Mouse (Mus musculus): Measurements from ENCODE around the gene Poln.

Gene Poln

DNA sequence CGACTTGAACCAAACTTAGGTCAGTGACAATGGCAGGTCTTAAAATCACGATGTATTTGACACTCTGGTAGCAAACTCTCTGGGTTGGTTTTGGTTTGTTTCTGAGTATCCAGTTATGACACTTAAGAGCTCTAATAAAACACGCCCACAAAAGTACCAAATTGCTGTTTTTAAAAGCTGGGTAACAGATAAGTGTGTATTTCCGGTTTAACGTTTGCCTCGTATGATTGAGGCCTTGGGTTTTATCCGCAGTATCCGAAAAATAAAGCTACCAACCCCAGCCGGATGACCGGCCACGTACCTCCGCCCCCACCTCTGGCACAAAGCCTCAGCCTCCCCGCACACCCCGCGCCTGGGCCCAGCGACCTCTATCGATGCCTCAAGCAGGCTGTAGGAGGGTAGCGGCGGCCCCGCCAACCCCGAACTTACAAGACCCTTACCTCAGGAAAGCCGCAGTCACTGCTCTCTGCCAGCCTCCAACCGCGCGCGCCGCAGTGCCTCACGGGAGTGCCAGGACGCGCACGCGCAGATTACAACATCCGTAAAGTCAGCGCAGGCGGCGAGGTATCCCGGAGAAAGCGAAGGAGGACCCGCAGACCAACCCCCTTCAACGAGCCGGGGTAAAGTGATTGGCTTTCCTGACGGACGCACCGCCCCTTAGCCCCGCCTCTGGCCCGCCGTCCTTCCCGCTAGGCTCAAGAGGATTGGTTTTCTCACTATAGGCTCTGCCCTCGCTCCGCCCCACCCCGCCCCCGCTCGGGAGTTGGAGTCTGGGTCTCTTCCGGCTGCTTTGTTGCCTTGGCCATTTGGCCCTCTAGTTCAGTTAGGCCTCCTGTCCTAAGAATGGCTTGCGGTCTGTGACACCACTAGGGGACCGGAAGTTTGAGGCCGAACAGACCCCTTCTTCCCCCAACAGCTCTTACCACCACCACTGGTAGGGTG, at the start of gene Poln, which contains the start of gene Haus3:
Gene Poln, minus strand, starts transcription at position 499 of the 942 bp plus-strand sequence.
Gene Haus3, minus strand, starts transcription at position 578 of the 942 bp plus-strand sequence.
- DNase-seq (ENCODE audit: low spot score in 2 of 2), result peak; percentile 94 to 97

DNA sequence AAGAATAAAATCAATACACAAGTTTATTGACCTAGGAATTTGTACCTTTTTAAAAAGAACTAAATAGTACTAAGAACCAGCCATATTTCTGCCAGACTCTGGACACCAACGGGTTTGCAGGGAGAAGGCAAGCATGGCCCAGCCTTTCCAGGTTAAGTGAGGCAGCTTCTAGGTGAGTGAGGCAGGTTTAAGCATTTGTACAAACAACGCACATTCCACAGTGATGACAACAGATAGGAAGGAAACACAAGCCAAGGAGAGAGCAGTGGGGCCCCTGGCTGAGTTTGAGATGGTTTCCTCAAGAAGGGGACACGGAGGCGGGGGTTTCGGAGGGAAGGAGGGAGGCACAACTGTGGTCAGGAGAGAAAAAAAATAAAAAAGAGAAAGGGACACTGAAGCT, 49.4 kb upstream of the Poln start:
- no peak for DNase-seq (ENCODE audit: low spot score in 2 of 2)

GRCm38 (mm10) chr5:34217756-34218155, 48.5 kb upstream of the Poln start:
- no peak for DNase-seq (ENCODE audit: low spot score in 2 of 2)

- no peak for DNase-seq (ENCODE audit: low spot score in 2 of 2)
Measured at GRCm38 (mm10) chr5:34216025-34216424, 46.8 kb upstream of the Poln start.

- no peak for DNase-seq (ENCODE audit: low spot score in 2 of 2)
Measured at GRCm38 (mm10) chr5:34213659-34214058, 44.4 kb upstream of the Poln start.

GRCm38 (mm10) chr5:34210279-34210678, 41.0 kb upstream of the Poln start:
- DNase-seq (ENCODE audit: low spot score in 2 of 2), result peak; percentile 45 to 80

- DNase-seq (ENCODE audit: low spot score in 2 of 2), result no peak
Measured at GRCm38 (mm10) chr5:34207503-34207902, 38.3 kb upstream of the Poln start.

GRCm38 (mm10) chr5:34205788-34206187, 36.5 kb upstream of the Poln start:
- DNase-seq (ENCODE audit: low spot score in 2 of 2), result no peak

DNA sequence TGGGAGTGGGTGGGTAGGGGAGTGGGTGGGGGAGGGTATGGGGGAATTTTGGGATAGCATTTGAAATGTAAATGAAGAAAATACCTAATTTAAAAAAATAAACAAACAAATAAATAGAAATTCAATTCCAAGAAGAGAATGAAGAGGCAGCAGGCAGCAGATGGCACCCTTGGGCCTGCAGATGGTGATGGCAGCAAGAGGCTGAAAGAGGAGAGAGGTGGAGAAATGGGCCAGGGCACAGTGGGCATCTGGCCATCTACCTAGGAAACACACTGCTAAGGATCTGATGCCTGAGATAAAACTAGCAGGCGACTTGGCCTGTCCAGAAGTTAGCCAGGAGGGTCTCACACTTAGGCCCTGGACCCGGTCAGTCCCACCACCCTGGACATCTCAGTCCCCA, 35.7 kb upstream of the Poln start:
- no peak for DNase-seq (ENCODE audit: low spot score in 2 of 2)

GRCm38 (mm10) chr5:34202006-34202405, 32.8 kb upstream of the Poln start:
- no peak for DNase-seq (ENCODE audit: low spot score in 2 of 2)

DNA sequence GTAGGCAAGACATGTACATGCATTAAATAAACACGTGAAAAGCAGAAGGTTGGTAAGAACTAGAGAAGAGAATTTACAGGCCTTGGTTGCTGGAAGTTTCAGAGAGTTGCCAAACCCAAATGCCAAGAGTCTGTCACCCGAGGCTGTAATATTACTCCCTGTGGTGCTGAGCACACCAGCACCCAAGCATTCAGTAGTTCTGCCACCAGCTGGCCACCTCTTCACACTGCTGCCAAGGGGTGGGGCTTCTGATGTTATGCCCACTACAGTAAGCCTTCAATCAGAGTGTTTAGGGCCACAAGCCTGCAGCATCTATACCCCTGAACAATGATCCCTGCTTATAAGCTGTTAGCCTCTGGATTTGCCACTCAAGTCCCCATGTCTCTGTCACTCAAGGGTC, 32.1 kb upstream of the Poln start:
- DNase-seq (ENCODE audit: low spot score in 2 of 2), result peak in 1 of 2 experiments; percentile 52

GRCm38 (mm10) chr5:34198615-34199014, 29.4 kb upstream of the Poln start:
- DNase-seq (ENCODE audit: low spot score in 2 of 2), result no peak

GRCm38 (mm10) chr5:34197243-34197642, 28.0 kb upstream of the Poln start:
- DNase-seq (ENCODE audit: low spot score in 2 of 2), result no peak

DNA sequence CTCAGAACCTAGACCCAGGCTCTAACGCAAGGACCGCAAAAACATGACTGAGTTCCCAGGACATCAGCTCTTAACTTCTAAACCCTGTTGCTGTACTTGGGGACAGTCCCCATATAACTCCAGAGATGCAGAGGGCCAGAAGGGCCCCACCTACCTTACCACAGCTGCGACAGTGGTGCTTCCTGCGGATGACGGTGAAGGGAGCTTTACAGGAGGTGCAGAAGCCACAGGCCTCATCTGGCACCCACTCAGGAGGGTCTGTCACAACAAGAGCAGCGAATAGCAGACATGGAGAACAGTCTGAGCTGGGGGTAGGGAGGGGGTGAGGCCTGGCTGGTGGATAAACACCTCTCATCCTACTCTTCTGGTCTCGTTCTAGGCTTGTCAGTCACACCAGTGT, 27.2 kb upstream of the Poln start:
- peak in 1 of 2 experiments; percentile 58 for DNase-seq (ENCODE audit: low spot score in 2 of 2)

GRCm38 (mm10) chr5:34195786-34196185, 26.5 kb upstream of the Poln start:
- DNase-seq (ENCODE audit: low spot score in 2 of 2), result no peak

GRCm38 (mm10) chr5:34194975-34195662, 25.9 kb upstream of the Poln start:
- no peak for DNase-seq (ENCODE audit: low spot score in 2 of 2)

GRCm38 (mm10) chr5:34194426-34194825, 25.2 kb upstream of the Poln start:
- DNase-seq (ENCODE audit: low spot score in 2 of 2), result no peak

- DNase-seq (ENCODE audit: low spot score in 2 of 2), result peak in 1 of 2 experiments; percentile 53
Measured at GRCm38 (mm10) chr5:34191843-34192242, 22.6 kb upstream of the Poln start.

DNA sequence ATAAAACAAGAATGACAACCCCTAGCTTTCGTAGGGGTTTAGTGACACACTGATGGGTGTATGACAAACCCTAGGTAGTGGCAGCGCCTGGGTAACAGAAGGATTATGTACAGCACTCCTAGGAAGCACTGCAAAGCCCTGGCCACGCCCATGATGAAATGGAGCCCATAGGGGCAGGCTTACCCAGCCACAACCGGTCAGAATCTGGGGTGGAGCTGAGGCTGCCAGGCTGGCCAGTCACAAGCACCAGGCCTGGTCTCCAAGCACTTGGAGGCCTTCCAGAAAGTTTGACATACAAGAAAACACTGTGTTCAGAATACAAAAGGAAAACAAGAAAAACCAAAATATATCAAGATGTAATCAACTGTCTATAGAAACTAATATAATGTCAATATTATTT, 21.8 kb upstream of the Poln start:
- no peak for DNase-seq (ENCODE audit: low spot score in 2 of 2)

DNA sequence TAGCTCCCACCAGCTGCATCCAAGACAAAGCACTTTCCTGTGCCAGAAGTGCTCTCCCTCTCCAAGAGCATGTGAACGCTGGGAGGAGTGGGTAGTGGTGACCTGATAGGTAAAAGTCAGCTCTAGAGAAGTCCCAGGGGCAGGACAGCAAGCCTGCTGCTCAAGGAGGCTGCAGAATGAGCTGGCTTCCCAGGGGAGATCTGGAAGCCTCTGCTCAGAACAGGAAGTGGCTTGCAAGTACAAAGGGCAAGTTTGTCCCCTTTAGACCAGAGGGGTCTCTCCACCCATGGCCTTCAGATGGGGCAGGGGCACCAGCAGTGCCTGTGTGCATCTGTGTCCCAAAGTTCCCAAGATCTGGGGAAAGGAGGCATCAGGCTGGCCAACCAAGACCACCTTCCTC, 20.3 kb upstream of the Poln start:
- no peak for DNase-seq (ENCODE audit: low spot score in 2 of 2)

DNA sequence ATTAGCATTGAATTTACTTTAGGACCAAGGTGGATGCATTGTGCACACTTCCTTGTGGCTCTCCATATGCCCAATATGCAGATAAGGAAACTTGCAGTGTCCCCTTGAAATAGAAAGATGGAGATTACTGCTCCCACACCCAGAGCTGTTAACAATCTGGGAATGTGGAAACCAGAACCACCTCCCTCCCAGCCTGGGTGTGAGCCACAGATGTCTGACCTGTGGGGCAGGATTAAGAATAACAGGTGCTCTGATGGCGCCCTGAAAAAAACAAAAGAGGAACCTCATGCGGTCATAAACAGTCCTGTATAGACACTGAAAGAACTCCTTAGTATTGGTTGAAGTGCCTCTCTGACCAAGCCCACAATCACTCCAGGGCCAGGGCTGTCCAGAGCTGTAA, 19.6 kb upstream of the Poln start:
- peak in 1 of 2 experiments; percentile 36 for DNase-seq (ENCODE audit: low spot score in 2 of 2)

DNA sequence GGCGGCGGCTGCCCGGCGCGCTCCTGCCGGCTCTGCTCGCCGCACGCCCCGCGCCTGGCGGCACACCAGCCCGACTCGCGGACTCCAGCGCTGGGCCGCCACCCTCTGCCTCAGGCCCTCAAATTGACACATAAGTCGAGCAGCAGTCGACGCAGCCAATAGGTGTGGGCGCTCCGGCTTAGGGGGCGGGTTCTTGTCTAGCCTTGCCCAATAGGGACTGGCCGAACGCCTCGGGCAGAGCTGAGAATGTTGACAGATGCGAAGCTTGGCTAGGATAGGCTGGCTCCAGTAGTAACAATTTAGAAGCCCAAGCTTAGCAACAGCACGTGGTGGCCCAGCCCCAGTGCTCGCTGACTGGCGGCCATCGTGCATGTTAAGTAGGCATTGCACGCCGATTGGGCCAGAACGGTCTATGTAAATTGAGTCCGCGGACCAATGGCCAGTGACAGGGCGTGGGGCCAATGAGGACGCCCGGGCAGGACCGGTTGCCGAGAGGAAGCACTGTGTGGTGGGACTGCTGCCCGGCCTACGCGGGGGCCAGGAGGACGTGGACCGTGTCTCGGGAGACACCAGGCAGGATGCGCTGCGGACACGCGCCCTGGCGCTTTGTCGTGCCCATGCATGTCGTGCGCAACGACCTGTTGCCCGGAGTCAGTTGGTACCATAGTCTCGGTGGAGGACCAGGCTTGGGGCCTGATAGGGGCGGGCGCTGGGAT, 18.5 kb upstream of the Poln start, which contains the start of gene Mxd4:
Gene Mxd4, minus strand, starts transcription at position 120 of the 716 bp plus-strand sequence.
- DNase-seq (ENCODE audit: low spot score in 2 of 2), result peak; percentile 93 to 96

Data from spleen, postnatal 10 days (tissue).